8 mouse cellular contexts compared by ENCODE assay signal in the genomic region with DNA sequence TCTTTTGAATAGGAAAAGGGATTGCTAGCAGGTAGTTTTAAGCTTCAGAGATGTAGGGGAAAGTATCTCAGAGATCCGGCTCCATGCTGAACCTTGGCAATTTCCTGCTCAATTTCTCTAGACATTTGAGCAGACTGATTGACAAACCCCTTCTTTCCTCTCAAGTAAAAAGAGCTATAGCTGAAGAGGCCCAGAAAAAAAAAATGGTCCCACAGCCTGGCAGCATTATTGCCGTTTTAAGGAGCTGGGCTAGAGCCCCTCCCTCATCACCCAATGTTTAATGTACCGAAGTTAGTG. TPM values are rescaled to one million over a fixed set of nuclear protein-coding genes. Genes with fewer than 3 reads are reported as not detected.
DNase-seq lines count a peak whose midpoint lies in the region; ATAC-seq and TF ChIP-seq lines count a peak whose summit lies in the region.

No protein-coding gene starts in this region.

- H3K27ac ChIP-seq in cerebellum, adult 2 months (ENCODE audit: insufficient read depth, low read length), result no peak overlapping the region
- peak overlapping the region; percentile 99 for H3K27ac ChIP-seq in liver, embryonic 12.5 days
- H3K27ac ChIP-seq in stomach, postnatal 0 days (replicated peaks), result peak overlapping the region; percentile 77

- no peak for DNase-seq in cerebellum, adult 2 months
- no peak for DNase-seq in cerebellum, postnatal 4 days (ENCODE audit: low spot score in 2 of 2)
- DNase-seq in stomach, postnatal 0 days (ENCODE audit: low spot score), result no peak
- DNase-seq in gastrocnemius, adult 18-20 months (ENCODE audit: low spot score), result no peak
- DNase-seq in right cerebral cortex, postnatal 25 days, result no peak

- H3K9ac ChIP-seq in liver, embryonic 12.5 days, result no peak overlapping the region
- H3K9ac ChIP-seq in stomach, postnatal 0 days (ENCODE audit: low read length), result no peak overlapping the region

- ATAC-seq in megakaryocyte, adult 5-6 weeks (ENCODE audit: poor library complexity, severe bottlenecking), result no peak
- no peak for ATAC-seq in liver, embryonic 12.5 days
- no peak for ATAC-seq in stomach, postnatal 0 days (ENCODE audit: low FRiP score, low TSS enrichment)

- H3K4me1 ChIP-seq in cerebellum, adult 2 months (ENCODE audit: control insufficient read depth, insufficient read depth, low read length), result no peaks in the 10 kb centered on the region
- peaks cover 37% of the 10 kb centered on the region for H3K4me1 ChIP-seq in megakaryocyte, embryonic 14.5 days
- H3K4me1 ChIP-seq in liver, embryonic 12.5 days, result peaks cover 32% of the 10 kb centered on the region
- H3K4me1 ChIP-seq in stomach, postnatal 0 days (replicated peaks; ENCODE audit: control insufficient read depth, insufficient read depth), result no peaks in the 10 kb centered on the region; the same call in 1 of the 2 replicates

- TF ChIP-seq CTCF in cerebellum, adult 2 months (IDR thresholded peaks at IDR 0.05; ENCODE audit: borderline replicate concordance, insufficient read depth, low read depth, low read length), result no peak
- no peak for TF ChIP-seq CTCF in stomach, postnatal 0 days (IDR thresholded peaks at IDR 0.05; ENCODE audit: low read depth)

- no peaks in the 10 kb centered on the region for H3K27me3 ChIP-seq in cerebellum, adult 2 months (ENCODE audit: control insufficient read depth, insufficient read depth, low read length)
- no peaks in the 10 kb centered on the region for H3K27me3 ChIP-seq in megakaryocyte, embryonic 14.5 days (replicated peaks)
- no peaks in the 10 kb centered on the region for H3K27me3 ChIP-seq in liver, embryonic 12.5 days (replicated peaks)
- no peaks in the 10 kb centered on the region for H3K27me3 ChIP-seq in stomach, postnatal 0 days (ENCODE audit: control insufficient read depth, insufficient read depth, low read length)

- H3K9me3 ChIP-seq in megakaryocyte, embryonic 14.5 days, result no peaks in the 10 kb centered on the region
- no peaks in the 10 kb centered on the region for H3K9me3 ChIP-seq in liver, embryonic 12.5 days (replicated peaks)
- H3K9me3 ChIP-seq in stomach, postnatal 0 days (ENCODE audit: control insufficient read depth, low read length), result no peaks in the 10 kb centered on the region

- TF ChIP-seq POLR2A in cerebellum, adult 2 months (IDR thresholded peaks at IDR 0.05; ENCODE audit: borderline replicate concordance, insufficient read depth, low read length), result 0 out of 2 replicates have a peak, but pooled peaks have one; percentile 1

- H3K4me3 ChIP-seq in cerebellum, adult 2 months (replicated peaks; ENCODE audit: insufficient read depth, low read depth, low read length), result peak overlapping the region; percentile 56
- H3K4me3 ChIP-seq in megakaryocyte, embryonic 14.5 days (replicated peaks), result peak overlapping the region; percentile 90
- peak overlapping the region; percentile 87 for H3K4me3 ChIP-seq in liver, embryonic 12.5 days
- peak overlapping the region; percentile 13; the same call in 1 of the 2 replicates for H3K4me3 ChIP-seq in stomach, postnatal 0 days (ENCODE audit: low read depth, low read length)

- TF ChIP-seq EP300 in stomach, postnatal 0 days (optimal IDR thresholded peaks at IDR 0.05), result no peak

- peak overlapping the region; percentile 99 for H3K4me2 ChIP-seq in liver, embryonic 12.5 days
- H3K4me2 ChIP-seq in stomach, postnatal 0 days (replicated peaks; ENCODE audit: low read depth), result peak overlapping the region; percentile 40

- WGBS in cerebellum, adult 2 months, result under 1% methylated on average over 3 of the region's 3 CpGs
- 3% methylated on average over 3 of the region's 3 CpGs for WGBS in liver, embryonic 12.5 days (ENCODE audit: insufficient replicate concordance)
- 3% methylated on average over 3 of the region's 3 CpGs for WGBS in stomach, postnatal 0 days

- peaks cover 24% of the 10 kb centered on the region for H3K36me3 ChIP-seq in megakaryocyte, embryonic 14.5 days (replicated peaks; ENCODE audit: low read length)
- no peaks in the 10 kb centered on the region for H3K36me3 ChIP-seq in liver, embryonic 12.5 days
- no peaks in the 10 kb centered on the region for H3K36me3 ChIP-seq in stomach, postnatal 0 days (ENCODE audit: control insufficient read depth, insufficient read depth, low read length)

RNA-seq across cellular contexts. Expression of a gene that starts 2.0 kb away (rescaled TPM):
- polyA plus RNA-seq in cerebellum, adult 2 months (2012; rRNA removed), result 40.3 and 43.4 TPM in 2 replicates
- 207 and 435 TPM in 2 replicates for polyA plus RNA-seq in megakaryocyte, embryonic 14.5 days (2012; ENCODE audit: insufficient read depth, low replicate concordance)
- 14.1 and 18.2 TPM in 2 replicates for total RNA-seq in megakaryocyte, adult 5-6 weeks (2015)
- 18.0 and 20.1 TPM in 2 replicates for total RNA-seq in megakaryocyte, adult 5-6 weeks (2017)
- polyA plus RNA-seq in liver, embryonic 12.5 days (2016; fragmentation: Nextera tagmentation; extraction: Ambion mirVana), result 19.0 and 19.5 TPM in 2 replicates
- polyA plus RNA-seq in stomach, postnatal 0 days (2015; fragmentation: Nextera tagmentation; extraction: Ambion mirVana), result 15.1 and 16.4 TPM in 2 replicates
- 10 to 100 TPM; 17.6 to 22.5 TPM for total RNA-seq in gastrocnemius, adult 18-20 months (2021)

Comparison
In these comparisons a context has a peak if more than half of its experiments do, and no peak if none do; other contexts are left out.
1. H3K4me3 ChIP-seq: peak in every context shown above with its lines; median percentile 90 in megakaryocyte, embryonic 14.5 days; 87 in liver, embryonic 12.5 days; 56 in cerebellum, adult 2 months; 13 in stomach, postnatal 0 days.